Mouse (Mus musculus): ENCODE results near the gene Cirbp.

The Cirbp gene

GRCm38 (mm10) chr10:80165392-80166128 is at the start of gene Cirbp:
Cirbp (plus strand) TSS chr10:80165985.
- peak; percentile 77 to 79 for DNase-seq (ENCODE audit: low spot score in 2 of 2)

- no peak for DNase-seq (ENCODE audit: low spot score in 2 of 2)
Observed at GRCm38 (mm10) chr10:80116563-80116926, 49.2 kb upstream of the Cirbp start.

GRCm38 (mm10) chr10:80116927-80117691 is 48.7 kb upstream of the Cirbp start:
- DNase-seq (ENCODE audit: low spot score in 2 of 2): no peak

- no peak for DNase-seq (ENCODE audit: low spot score in 2 of 2)
Observed at GRCm38 (mm10) chr10:80117736-80118135, 48.0 kb upstream of the Cirbp start.

- no peak for DNase-seq (ENCODE audit: low spot score in 2 of 2)
Observed at GRCm38 (mm10) chr10:80118552-80118951, 47.2 kb upstream of the Cirbp start.

GRCm38 (mm10) chr10:80120146-80120545 is 45.6 kb upstream of the Cirbp start:
- no peak for DNase-seq (ENCODE audit: low spot score in 2 of 2)

- DNase-seq (ENCODE audit: low spot score in 2 of 2): no peak
Observed at GRCm38 (mm10) chr10:80121639-80122038, 44.1 kb upstream of the Cirbp start.

GRCm38 (mm10) chr10:80123932-80124562 is 41.7 kb upstream of the Cirbp start:
- no peak for DNase-seq (ENCODE audit: low spot score in 2 of 2)

GRCm38 (mm10) chr10:80127920-80128319 is 37.9 kb upstream of the Cirbp start:
- DNase-seq (ENCODE audit: low spot score in 2 of 2): no peak

GRCm38 (mm10) chr10:80129846-80130245 is 35.9 kb upstream of the Cirbp start:
- DNase-seq (ENCODE audit: low spot score in 2 of 2): no peak

GRCm38 (mm10) chr10:80130403-80131031 is 35.3 kb upstream of the Cirbp start:
- no peak for DNase-seq (ENCODE audit: low spot score in 2 of 2)

- peak in 1 of 2 experiments; percentile 64 for DNase-seq (ENCODE audit: low spot score in 2 of 2)
Observed at GRCm38 (mm10) chr10:80131316-80131951, 34.4 kb upstream of the Cirbp start.

GRCm38 (mm10) chr10:80131952-80132350 is 33.8 kb upstream of the Cirbp start:
- DNase-seq (ENCODE audit: low spot score in 2 of 2): peak in 1 of 2 experiments; percentile 49

- peak in 1 of 2 experiments; percentile 44 for DNase-seq (ENCODE audit: low spot score in 2 of 2)
Observed at GRCm38 (mm10) chr10:80133226-80133849, 32.4 kb upstream of the Cirbp start.

- no peak for DNase-seq (ENCODE audit: low spot score in 2 of 2)
Observed at GRCm38 (mm10) chr10:80134421-80134820, 31.4 kb upstream of the Cirbp start.

- DNase-seq (ENCODE audit: low spot score in 2 of 2): no peak
Observed at GRCm38 (mm10) chr10:80135161-80135560, 30.6 kb upstream of the Cirbp start.

GRCm38 (mm10) chr10:80135641-80136040 is 30.1 kb upstream of the Cirbp start:
- DNase-seq (ENCODE audit: low spot score in 2 of 2): no peak

GRCm38 (mm10) chr10:80136179-80136951 is 29.4 kb upstream of the Cirbp start:
- DNase-seq (ENCODE audit: low spot score in 2 of 2): no peak

- peak in 1 of 2 experiments; percentile 62 for DNase-seq (ENCODE audit: low spot score in 2 of 2)
Observed at GRCm38 (mm10) chr10:80136952-80137625, 28.7 kb upstream of the Cirbp start.

Data from right cerebral cortex, adult 2 months (tissue).